Comparison of ENCODE assay signal across 8 mouse cellular contexts in the genomic region with DNA sequence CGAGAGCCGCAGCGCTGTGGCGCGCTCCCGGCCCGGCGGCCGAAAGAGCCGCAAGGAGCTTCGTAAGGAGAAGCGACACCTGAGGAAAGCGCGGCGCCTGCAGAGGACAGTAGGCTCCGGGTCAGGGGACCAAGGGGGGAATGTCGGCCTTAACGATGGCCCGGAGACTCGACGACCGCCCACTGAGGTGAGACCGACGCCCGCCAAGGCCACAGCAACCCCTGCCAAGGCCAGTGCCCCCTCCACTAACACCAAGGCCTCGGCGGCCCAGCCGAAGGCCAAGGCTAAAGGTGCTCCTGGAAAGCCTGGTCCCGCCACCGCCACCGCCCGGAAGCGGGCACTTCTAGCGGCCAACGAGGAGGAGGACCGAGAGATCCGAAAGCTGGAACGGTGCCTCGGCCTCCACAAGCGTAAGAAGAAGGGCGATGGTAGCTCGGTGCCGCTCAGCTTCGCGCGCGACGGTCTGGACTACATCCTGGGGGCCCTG. TPM values are rescaled to one million over a fixed set of nuclear protein-coding genes. Genes with fewer than 3 reads are reported as not detected.
DNase-seq lines count a peak whose midpoint lies in the region; ATAC-seq lines count a peak whose summit lies in the region.

No protein-coding gene starts in this region.

- no peak for DNase-seq in kidney, adult 9 months
- peak; percentile 49 for DNase-seq in MN1 (ENCODE audit: low spot score)
- DNase-seq in kidney, postnatal 25 days = peak; percentile 47 to 66
- peak; percentile 26 for DNase-seq in lung, postnatal 25 days (ENCODE audit: low spot score)
- DNase-seq in skeletal muscle tissue, adult 2 months (ENCODE audit: low read depth, low spot score) = peak; percentile 2

- peaks cover 3% of the 10 kb centered on the region; the same call in 1 of the 2 replicates for H3K27me3 ChIP-seq in kidney, embryonic 14.5 days (ENCODE audit: control insufficient read depth, insufficient read depth, low read length)
- H3K27me3 ChIP-seq in embryonic facial prominence, embryonic 12.5 days = no peaks in the 10 kb centered on the region
- peaks cover 10% of the 10 kb centered on the region for H3K27me3 ChIP-seq in heart, embryonic 12.5 days (replicated peaks)

- WGBS in kidney, embryonic 14.5 days = under 1% methylated on average over 45 of the region's 48 CpGs
- 1% methylated on average over 48 of the region's 48 CpGs for WGBS in embryonic facial prominence, embryonic 12.5 days
- under 1% methylated on average over 48 of the region's 48 CpGs for WGBS in heart, embryonic 12.5 days

- no peaks in the 10 kb centered on the region for H3K9me3 ChIP-seq in kidney, embryonic 14.5 days (ENCODE audit: control insufficient read depth, low read length)
- no peaks in the 10 kb centered on the region for H3K9me3 ChIP-seq in embryonic facial prominence, embryonic 12.5 days
- H3K9me3 ChIP-seq in heart, embryonic 12.5 days (replicated peaks) = no peaks in the 10 kb centered on the region

- H3K9ac ChIP-seq in kidney, embryonic 14.5 days (ENCODE audit: low read depth, low read length) = peak overlapping the region; percentile 84
- H3K9ac ChIP-seq in embryonic facial prominence, embryonic 12.5 days = peak overlapping the region; percentile 85
- H3K9ac ChIP-seq in heart, embryonic 12.5 days = peak overlapping the region; percentile 88

- peak; percentile 74 for ATAC-seq in kidney, embryonic 14.5 days (ENCODE audit: low FRiP score, low TSS enrichment)
- peak; percentile 76 for ATAC-seq in embryonic facial prominence, embryonic 12.5 days (ENCODE audit: insufficient number of reproducible peaks, insufficient read depth, low FRiP score, low TSS enrichment)
- ATAC-seq in heart, embryonic 12.5 days (ENCODE audit: insufficient number of reproducible peaks, low FRiP score) = peak; percentile 67

- peak overlapping the region; percentile 67 for H3K27ac ChIP-seq in kidney, embryonic 14.5 days (ENCODE audit: low read depth, low read length)
- H3K27ac ChIP-seq in embryonic facial prominence, embryonic 12.5 days = peak overlapping the region; percentile 73; the same call in 1 of the 2 replicates
- H3K27ac ChIP-seq in heart, embryonic 12.5 days (ENCODE audit: poor library complexity, severe bottlenecking) = peak overlapping the region; percentile 53

- H3K4me2 ChIP-seq in kidney, embryonic 14.5 days (replicated peaks; ENCODE audit: low read depth, low read length) = peak overlapping the region; percentile 91
- H3K4me2 ChIP-seq in embryonic facial prominence, embryonic 12.5 days (replicated peaks) = peak overlapping the region; percentile 94
- peak overlapping the region; percentile 91 for H3K4me2 ChIP-seq in heart, embryonic 12.5 days

- H3K4me1 ChIP-seq in kidney, embryonic 14.5 days (ENCODE audit: control insufficient read depth, insufficient read depth, low read length) = peaks cover 14% of the 10 kb centered on the region
- H3K4me1 ChIP-seq in embryonic facial prominence, embryonic 12.5 days = peaks cover 18% of the 10 kb centered on the region
- H3K4me1 ChIP-seq in heart, embryonic 12.5 days (replicated peaks) = peaks cover 19% of the 10 kb centered on the region

- H3K4me3 ChIP-seq in kidney, embryonic 14.5 days (ENCODE audit: low read length) = peak overlapping the region; percentile 95
- peak overlapping the region; percentile 98 for H3K4me3 ChIP-seq in embryonic facial prominence, embryonic 12.5 days
- H3K4me3 ChIP-seq in heart, embryonic 12.5 days = peak overlapping the region; percentile 97

- H3K36me3 ChIP-seq in kidney, embryonic 14.5 days (ENCODE audit: control insufficient read depth, insufficient read depth, low read length) = peaks cover 37% of the 10 kb centered on the region
- H3K36me3 ChIP-seq in embryonic facial prominence, embryonic 12.5 days = peaks cover 27% of the 10 kb centered on the region
- peaks cover 40% of the 10 kb centered on the region for H3K36me3 ChIP-seq in heart, embryonic 12.5 days

RNA-seq across cellular contexts. Expression of gene Nom1, which starts 0.5 kb away (rescaled TPM):
- polyA plus RNA-seq in kidney, embryonic 14.5 days (2014; fragmentation: Nextera tagmentation; extraction: Ambion mirVana) = 17.5 and 20.7 TPM in 2 replicates
- polyA plus RNA-seq in embryonic facial prominence, embryonic 12.5 days (2016; fragmentation: Nextera tagmentation; extraction: Ambion mirVana) = 27.2 and 31.7 TPM in 2 replicates
- polyA plus RNA-seq in heart, embryonic 12.5 days (2016; fragmentation: Nextera tagmentation; extraction: Ambion mirVana) = 19.0 and 23.6 TPM in 2 replicates

RNA-seq across cellular contexts. Expression of gene Mnx1, which starts 43.4 kb away (rescaled TPM):
- polyA plus RNA-seq in kidney, embryonic 14.5 days (2014; fragmentation: Nextera tagmentation; extraction: Ambion mirVana) = not detected in 2 replicates
- polyA plus RNA-seq in embryonic facial prominence, embryonic 12.5 days (2016; fragmentation: Nextera tagmentation; extraction: Ambion mirVana) = 0.10 TPM in 1 of 2 replicates, not detected in the other
- polyA plus RNA-seq in heart, embryonic 12.5 days (2016; fragmentation: Nextera tagmentation; extraction: Ambion mirVana) = 0.08 TPM in 1 of 2 replicates, not detected in the other

RNA-seq across cellular contexts. Expression of gene Lmbr1, which starts 56.7 kb away (rescaled TPM):
- 9.0 and 14.6 TPM in 2 replicates for polyA plus RNA-seq in kidney, embryonic 14.5 days (2014; fragmentation: Nextera tagmentation; extraction: Ambion mirVana)
- 9.7 and 11.8 TPM in 2 replicates for polyA plus RNA-seq in embryonic facial prominence, embryonic 12.5 days (2016; fragmentation: Nextera tagmentation; extraction: Ambion mirVana)
- 14.0 and 14.3 TPM in 2 replicates for polyA plus RNA-seq in heart, embryonic 12.5 days (2016; fragmentation: Nextera tagmentation; extraction: Ambion mirVana)
